Mouse (Mus musculus) embryonic facial prominence, embryonic 12.5 days (tissue): ENCODE results near the gene Olfr620. TPM values are rescaled to one million over a fixed set of nuclear protein-coding genes. Genes with fewer than 3 reads are reported as not detected.

ENCODE experiments used
- microRNA-seq: library from miRNA; unstranded; fragments of <30 nt; microRNA quantifications from one replicate; pipeline ENCODE4, GENCODE M21; 2017
- polyA plus RNA-seq: library from polyadenylated mRNA; unstranded; fragments of >200 nt; fragmentation: Nextera tagmentation; extraction: Ambion mirVana; gene quantifications from 2 replicates; pipeline ENCODE4 v1.2.1, GENCODE M21; 2016

Gene Olfr620
- polyA plus RNA-seq, 1 experiment from 2014 or later = not detected

Small RNAs within 50 kb of the gene (microRNA-seq; reads per million reads assigned to microRNA genes)
- not detected for gene Gm26506

Other genes starting within 250 kb of the Olfr620 start
- not detected in 2 replicates for gene Olfr601, start 249.9 kb downstream of the Olfr620 start, polyA plus RNA-seq
- not detected in 2 replicates for gene Olfr603, start 226.4 kb downstream of the Olfr620 start, polyA plus RNA-seq
- not detected in 2 replicates for gene Usp17lc, start 197.5 kb downstream of the Olfr620 start, polyA plus RNA-seq
- gene Olfr605, start 167.1 kb downstream of the Olfr620 start, polyA plus RNA-seq = not detected in 2 replicates
- not detected in 2 replicates for gene Olfr606, start 163.5 kb downstream of the Olfr620 start, polyA plus RNA-seq
- not detected in 2 replicates for gene Olfr607, start 148.4 kb downstream of the Olfr620 start, polyA plus RNA-seq
- not detected in 2 replicates for gene Olfr608, start 142.7 kb downstream of the Olfr620 start, polyA plus RNA-seq
- not detected in 2 replicates for gene Olfr609, start 114.5 kb downstream of the Olfr620 start, polyA plus RNA-seq
- not detected in 2 replicates for gene Olfr610, start 100.4 kb downstream of the Olfr620 start, polyA plus RNA-seq
- gene Olfr611, start 91.7 kb downstream of the Olfr620 start, polyA plus RNA-seq = not detected in 2 replicates
- gene Olfr612, start 69.8 kb downstream of the Olfr620 start, polyA plus RNA-seq = not detected in 2 replicates
- gene Olfr613, start 64.5 kb downstream of the Olfr620 start, polyA plus RNA-seq = not detected in 2 replicates
- not detected in 2 replicates for gene Olfr615, start 56.5 kb downstream of the Olfr620 start, polyA plus RNA-seq
- gene Olfr616, start 43.4 kb downstream of the Olfr620 start, polyA plus RNA-seq = not detected in 2 replicates
- gene Olfr617, start 39.5 kb downstream of the Olfr620 start, polyA plus RNA-seq = 0.15 TPM in 1 of 2 replicates, not detected in the other
- not detected in 2 replicates for gene Olfr618, start 22.4 kb downstream of the Olfr620 start, polyA plus RNA-seq
- gene Olfr619, start 12.0 kb downstream of the Olfr620 start, polyA plus RNA-seq = not detected in 2 replicates
- gene Olfr622, start 30.2 kb upstream of the Olfr620 start, polyA plus RNA-seq = not detected in 2 replicates
- gene Olfr623, start 51.2 kb upstream of the Olfr620 start, polyA plus RNA-seq = not detected in 2 replicates
- 0.04 and 0.10 TPM in 2 replicates for gene Olfr624, start 58.7 kb upstream of the Olfr620 start, polyA plus RNA-seq
- gene Olfr625-ps1, start 70.2 kb upstream of the Olfr620 start, polyA plus RNA-seq = not detected in 2 replicates
- gene Olfr243, start 102.1 kb upstream of the Olfr620 start, polyA plus RNA-seq = not detected in 2 replicates
- not detected in 2 replicates for gene Olfr628, start 117.8 kb upstream of the Olfr620 start, polyA plus RNA-seq
- gene Olfr629, start 132.4 kb upstream of the Olfr620 start, polyA plus RNA-seq = not detected in 2 replicates
- not detected in 2 replicates for gene Olfr630, start 144.8 kb upstream of the Olfr620 start, polyA plus RNA-seq
- gene Olfr69, start 159.1 kb upstream of the Olfr620 start, polyA plus RNA-seq = not detected in 2 replicates
- gene Olfr68, start 167.2 kb upstream of the Olfr620 start, polyA plus RNA-seq = not detected in 2 replicates
- not detected in 2 replicates for gene Olfr67, start 179.3 kb upstream of the Olfr620 start, polyA plus RNA-seq
- 883 and 936 TPM in 2 replicates for gene Hbb-bt, start 201.5 kb upstream of the Olfr620 start, polyA plus RNA-seq
- 706 and 771 TPM in 2 replicates for gene Hbb-bs, start 215.6 kb upstream of the Olfr620 start, polyA plus RNA-seq
- 0.32 TPM in 1 of 2 replicates, not detected in the other for gene Hbb-bh2, start 228.0 kb upstream of the Olfr620 start, polyA plus RNA-seq
- gene Hbb-bh1, start 230.6 kb upstream of the Olfr620 start, polyA plus RNA-seq = 537 and 696 TPM in 2 replicates
- 8,998 and 9,810 TPM in 2 replicates for gene Hbb-y, start 240.7 kb upstream of the Olfr620 start, polyA plus RNA-seq